Mouse (Mus musculus) midbrain, embryonic 14.5 days (tissue): ENCODE data around the gene Crtap. TPM values are rescaled to one million over a fixed set of nuclear protein-coding genes. Genes with fewer than 3 reads are reported as not detected.

Experiments used
- ATAC-seq: fragments of 200-750 bp; cut with Nextera tagmentation; 2 replicates; pipeline ENCODE4 v1.8.0; 2017; ENCODE audit warnings: moderate number of reproducible peaks, moderate library complexity; ENCODE audit not compliant: low FRiP score, low TSS enrichment
- DNase-seq: peaks from one replicate; pipeline ENCODE4 v3.0.0-alpha.2; 2015
- H3K27ac ChIP-seq: fragments of 300-500 bp; sonication (generic); replicated peaks from 2 replicates; pipeline ENCODE4 v1.5.1; 2014; ENCODE audit warnings: mild to moderate bottlenecking, low read depth, low read length, moderate library complexity
- H3K27me3 ChIP-seq: fragments of 300-500 bp; sonication (generic); 2 replicates; pipeline ENCODE4 v1.6.1; 2014; ENCODE audit warnings: low read length, control low read depth, mixed read lengths; ENCODE audit not compliant: control insufficient read depth, insufficient read depth
- H3K36me3 ChIP-seq: fragments of 300-500 bp; sonication (generic); 2 replicates; pipeline ENCODE4 v1.6.1; 2014; ENCODE audit warnings: low read length, control low read depth; ENCODE audit not compliant: control insufficient read depth, insufficient read depth
- H3K4me1 ChIP-seq: fragments of 300-500 bp; sonication (generic); 2 replicates; pipeline ENCODE4 v1.6.1; 2014; ENCODE audit warnings: mild to moderate bottlenecking, antibody characterized with exemption, low read length, control low read depth; ENCODE audit not compliant: control insufficient read depth, insufficient read depth
- H3K4me2 ChIP-seq: fragments of 300-500 bp; sonication (generic); 2 replicates; pipeline ENCODE4 v1.6.1; 2014; ENCODE audit warnings: mild to moderate bottlenecking, low read length, moderate library complexity
- H3K4me3 ChIP-seq: fragments of 300-500 bp; sonication (generic); replicated peaks from 2 replicates; pipeline ENCODE4 v1.5.1; 2014; ENCODE audit warnings: low read depth, low read length
- H3K9ac ChIP-seq: fragments of 300-500 bp; sonication (generic); replicated peaks from 2 replicates; pipeline ENCODE4 v1.6.1; 2014; ENCODE audit warnings: mild to moderate bottlenecking, low read length, moderate library complexity
- H3K9me3 ChIP-seq: fragments of 300-500 bp; sonication (generic); 2 replicates; pipeline ENCODE4 v1.6.1; 2016; ENCODE audit warnings: low read length, control low read depth, mixed read lengths; ENCODE audit not compliant: control insufficient read depth
- WGBS: fragments of 180-500 bp; shearing (Covaris S2); extraction: QIAGEN DNeasy Blood & Tissue Kit; methylation state at CpG from one replicate; pipeline ENCODE4 v1.1.7; 2014; 5-methylcytosine and 5-hydroxymethylcytosine counted together
- polyA plus RNA-seq: library from polyadenylated mRNA; unstranded; fragments of >200 nt; fragmentation: Nextera tagmentation; extraction: Ambion mirVana; gene quantifications from 2 replicates; pipeline ENCODE4 v1.2.1, GENCODE M21; 2014

The Crtap gene
- polyA plus RNA-seq, 1 experiment from 2014 or later: 23.8 TPM

GRCm38 (mm10) chr9:114326011-114326748 lies 64.3 kb downstream of the Crtap start:
- no peaks in the 10 kb centered on the region for H3K9me3 ChIP-seq
- DNase-seq: no peak
- H3K27ac ChIP-seq: no peak overlapping the region
- 74% methylated on average over 3 of the region's 3 CpGs for WGBS
- no peak for ATAC-seq
- no peak overlapping the region for H3K9ac ChIP-seq
- no peaks in the 10 kb centered on the region for H3K36me3 ChIP-seq
- no peak overlapping the region for H3K4me2 ChIP-seq
- no peak overlapping the region for H3K4me3 ChIP-seq
- H3K4me1 ChIP-seq: no peaks in the 10 kb centered on the region
- H3K27me3 ChIP-seq: no peaks in the 10 kb centered on the region

Other genes with a start within 250 kb of the Crtap start
- not detected in 2 replicates for gene Bcl2a1c, start 60.5 kb downstream of the Crtap start, polyA plus RNA-seq
- 22.9 and 27.9 TPM in 2 replicates for gene Glb1, start 10.4 kb upstream of the Crtap start, polyA plus RNA-seq
- 3.5 and 4.1 TPM in 2 replicates for gene Tmppe, start 10.4 kb upstream of the Crtap start, polyA plus RNA-seq
- gene Ccr4, start 114.2 kb upstream of the Crtap start, polyA plus RNA-seq: not detected in 2 replicates
- gene C130032M10Rik, start 125.0 kb upstream of the Crtap start, polyA plus RNA-seq: not detected in 2 replicates
- gene Trim71, start 173.7 kb upstream of the Crtap start, polyA plus RNA-seq: 0.15 and 0.16 TPM in 2 replicates
- 44.0 and 56.7 TPM in 2 replicates for gene Cnot10, start 249.5 kb upstream of the Crtap start, polyA plus RNA-seq